Mouse (Mus musculus) bone marrow, adult 2 months (tissue): ENCODE measurements at regions not wholly inside any gene's neighbourhood (a gene's known extent, or its start where the extent isn't known, plus 50 kb on each side); places are given as distances from the start of the nearest gene placed in this dataset.

Experiments used
- H3K27ac ChIP-seq: fragments of 200-500 bp; 2 replicates; pipeline ENCODE4 v1.5.1; 2012; ENCODE audit warnings: low read depth, mild to moderate bottlenecking, control low read depth, inconsistent platforms, low read length; ENCODE audit not compliant: control insufficient read depth, poor library complexity, insufficient read depth
- H3K4me1 ChIP-seq: fragments of 200-500 bp; 2 replicates; pipeline ENCODE4 v1.6.1; 2011; ENCODE audit warnings: low read length; ENCODE audit not compliant: control insufficient read depth, insufficient read depth
- H3K4me3 ChIP-seq: fragments of 200-500 bp; replicated peaks from 2 replicates; pipeline ENCODE3; 2011; ENCODE audit warnings: mild to moderate bottlenecking, low read depth, low read length, control low read depth; ENCODE audit not compliant: control insufficient read depth
- CTCF ChIP-seq: fragments of 200-500 bp; IDR thresholded peaks from 2 replicates; pipeline ENCODE4 v1.5.1; 2011; ENCODE audit warnings: low read length, control low read depth; ENCODE audit not compliant: control insufficient read depth, insufficient read depth
- POLR2A ChIP-seq: fragments of 200-500 bp; IDR thresholded peaks from 2 replicates; pipeline ENCODE4 v1.6.1; 2011; ENCODE audit warnings: low read depth, mild to moderate bottlenecking, control low read depth, low read length, borderline replicate concordance; ENCODE audit not compliant: control insufficient read depth
- WGBS: fragments of 180-500 bp; shearing (Covaris S2); methylation state at CpG from one replicate; pipeline ENCODE4 v1.1.7; 2018; 5-methylcytosine and 5-hydroxymethylcytosine counted together

DNA sequence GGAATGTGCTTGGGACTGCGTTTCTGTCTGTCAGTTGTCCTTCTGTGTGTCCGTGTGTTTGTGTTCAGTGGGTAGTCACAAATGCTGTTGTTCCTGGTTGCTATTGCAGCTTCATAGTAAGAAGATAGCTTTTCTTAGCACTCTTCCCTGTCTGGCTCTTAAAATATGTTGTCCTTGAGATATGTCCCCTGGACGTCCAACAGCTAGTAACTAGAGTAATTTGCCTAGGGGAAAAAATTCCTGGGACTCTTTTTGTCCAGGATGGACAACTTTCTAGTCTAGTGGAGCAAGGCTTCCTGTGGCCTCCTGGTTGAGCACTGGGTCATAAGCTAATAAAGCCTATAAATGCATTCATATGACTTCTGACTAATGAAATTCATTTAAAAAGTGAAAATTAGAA, 354.9 kb upstream of the Gm10295 start:
- 43% methylated on average over 3 of the region's 3 CpGs for WGBS
- no peak overlapping the region for H3K27ac ChIP-seq

DNA sequence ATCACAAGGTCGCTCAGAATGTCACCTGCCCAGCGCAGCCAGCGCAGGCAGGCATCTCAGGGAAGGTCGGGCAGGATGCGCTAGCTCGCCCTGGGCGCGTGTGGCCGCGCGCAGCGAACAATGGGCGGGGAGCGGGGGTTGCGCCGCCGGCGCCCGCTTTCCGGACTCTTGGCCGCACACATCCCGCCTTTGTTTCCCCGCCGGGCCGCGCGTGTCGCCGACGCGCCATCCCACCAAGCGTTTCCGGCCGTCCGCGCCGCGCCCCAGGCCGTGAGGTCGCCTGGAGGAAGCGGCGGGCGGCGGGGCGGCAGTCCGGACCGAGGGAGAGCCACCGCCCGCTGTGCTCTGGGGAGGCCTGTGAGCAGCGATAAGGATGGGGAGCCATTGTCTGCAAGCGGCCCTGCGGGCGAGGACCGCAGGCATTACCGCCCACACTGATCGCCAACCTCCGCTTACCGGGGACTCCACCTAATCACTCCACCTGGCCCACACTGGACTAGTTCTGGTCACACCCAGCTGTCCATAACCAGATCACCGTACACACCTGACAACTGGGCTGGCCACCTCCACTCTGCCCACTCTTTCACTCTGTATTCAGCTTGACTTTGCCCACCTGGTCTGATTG, 354.3 kb upstream of the Gm10295 start:
- no peak overlapping the region for H3K4me3 ChIP-seq
- TF ChIP-seq CTCF (no peak), POLR2A (no peak)
- under 1% methylated on average over 59 of the region's 59 CpGs for WGBS
- H3K27ac ChIP-seq: no peak overlapping the region; the same call in 1 of the 2 replicates
- H3K4me1 ChIP-seq: no peaks in the 10 kb centered on the region

More for the DNA sequence above, 354.9 kb upstream of the Gm10295 start:
- H3K4me3 ChIP-seq: no peak overlapping the region
- no peaks in the 10 kb centered on the region for H3K4me1 ChIP-seq
- TF ChIP-seq POLR2A: no peak
- TF ChIP-seq CTCF: no peak

DNA sequence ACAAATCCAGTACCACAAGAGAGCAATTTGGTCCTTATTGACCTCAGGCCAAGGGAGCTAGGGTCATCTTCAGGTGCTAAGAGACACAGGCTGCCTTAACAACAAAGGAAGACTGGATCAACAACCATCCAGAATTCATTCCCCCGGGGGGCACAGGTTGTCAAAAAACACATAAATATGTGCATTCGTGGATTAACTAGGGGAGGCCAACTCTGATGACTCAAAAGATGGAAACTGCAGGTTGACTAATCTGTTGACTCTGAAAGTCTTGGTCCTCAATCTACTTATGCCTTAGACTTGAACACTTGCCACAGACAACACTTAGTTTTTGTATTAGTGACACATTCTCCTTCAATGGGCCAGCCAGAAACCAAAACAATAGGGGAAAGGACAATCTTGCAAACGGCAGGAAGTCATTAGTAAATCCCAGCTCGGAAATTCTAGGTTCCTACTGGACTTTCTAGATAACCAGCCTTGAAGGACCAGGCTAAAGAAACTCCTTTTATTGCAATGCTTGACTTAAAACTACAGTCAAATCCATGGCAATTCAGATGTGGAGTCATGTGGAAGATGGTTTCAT, 353.5 kb upstream of the Gm10295 start:
- H3K27ac ChIP-seq: no peak overlapping the region
- no peak overlapping the region for H3K4me3 ChIP-seq
- TF ChIP-seq CTCF (no peak), POLR2A (no peak)
- H3K4me1 ChIP-seq: no peaks in the 10 kb centered on the region
- 32% methylated on average over 4 of the region's 4 CpGs for WGBS
